Mouse (Mus musculus): Measurements from ENCODE around the gene Zp2. TPM values are rescaled to one million over a fixed set of nuclear protein-coding genes. Genes with fewer than 3 reads are reported as not detected.

Zp2 gene
- not detected in 2 replicates for polyA plus RNA-seq (2015; fragmentation: Nextera tagmentation; extraction: Ambion mirVana)

- ATAC-seq: no peak
- Histone ChIP-seq H3K9ac (replicated peaks) (no peak within 1 kb of the TSS), H3K9me3 (no peaks in the 10 kb centered on the region), H3K4me1 (replicated peaks) (no peaks in the 10 kb centered on the region), H3K4me2 (replicated peaks) (no peak within 1 kb of the TSS), H3K4me3 (replicated peaks) (no peak within 1 kb of the TSS), H3K36me3 (no peaks in the 10 kb centered on the region), H3K27ac (no peak within 1 kb of the TSS), H3K27me3 (0 out of 2 replicates have a peak, but pooled peaks cover 8% of the 10 kb centered on the region)
- 78% methylated on average over 9 of the region's 9 CpGs for WGBS
These were observed at the start of gene Zp2 for GRCm38 (mm10) chr7:120145191-120145590. Gene Zp2 (minus strand): TSS chr7:120145291.

DNA sequence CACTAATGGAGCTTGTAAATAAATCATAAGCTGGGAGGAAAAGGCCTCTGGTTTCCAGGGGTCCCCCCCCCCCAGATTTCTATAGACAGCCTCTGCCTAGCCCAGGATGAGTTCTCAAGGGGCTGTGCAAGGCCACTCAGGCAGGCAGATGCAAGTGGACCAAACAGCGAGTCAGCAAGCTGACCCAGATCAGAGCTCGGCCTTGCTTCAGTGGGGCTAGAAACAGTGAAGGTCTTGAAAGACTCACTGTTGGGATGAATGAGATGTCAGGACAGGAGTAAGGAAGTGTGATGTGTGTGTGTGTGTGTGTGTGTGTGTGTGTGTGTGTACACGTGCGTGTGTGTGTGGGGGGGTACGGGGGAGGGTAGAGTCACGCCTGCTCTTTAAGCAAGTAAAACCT lies 47.7 kb upstream of the Zp2 start:
- Histone ChIP-seq H3K36me3 (no peaks in the 10 kb centered on the region), H3K4me1 (replicated peaks) (no peaks in the 10 kb centered on the region), H3K27ac (no peak overlapping the region), H3K27me3 (no peaks in the 10 kb centered on the region), H3K9ac (replicated peaks) (no peak overlapping the region), H3K9me3 (no peaks in the 10 kb centered on the region), H3K4me3 (replicated peaks) (no peak overlapping the region), H3K4me2 (replicated peaks) (no peak overlapping the region)
- 82% methylated on average over 6 of the region's 6 CpGs for WGBS
- ATAC-seq: no peak

- Histone ChIP-seq H3K36me3 (no peaks in the 10 kb centered on the region), H3K9me3 (no peaks in the 10 kb centered on the region), H3K4me1 (replicated peaks) (no peaks in the 10 kb centered on the region), H3K9ac (replicated peaks) (no peak overlapping the region), H3K27me3 (no peaks in the 10 kb centered on the region), H3K4me3 (replicated peaks) (no peak overlapping the region), H3K27ac (no peak overlapping the region), H3K4me2 (replicated peaks) (no peak overlapping the region)
- 76% methylated on average over 3 of the region's 3 CpGs for WGBS
- ATAC-seq: no peak
These were observed 47.1 kb upstream of the Zp2 start for GRCm38 (mm10) chr7:120192207-120192606.

GRCm38 (mm10) chr7:120190150-120190665 lies 45.1 kb upstream of the Zp2 start:
- 71% methylated on average over 8 of the region's 8 CpGs for WGBS
- ATAC-seq: no peak
- Histone ChIP-seq H3K4me1 (replicated peaks) (no peaks in the 10 kb centered on the region), H3K27ac (no peak overlapping the region), H3K27me3 (no peaks in the 10 kb centered on the region), H3K4me2 (replicated peaks) (no peak overlapping the region), H3K36me3 (no peaks in the 10 kb centered on the region), H3K4me3 (replicated peaks) (no peak overlapping the region), H3K9me3 (no peaks in the 10 kb centered on the region), H3K9ac (replicated peaks) (no peak overlapping the region)

- Histone ChIP-seq H3K36me3 (no peaks in the 10 kb centered on the region), H3K4me3 (replicated peaks) (no peak overlapping the region), H3K9ac (replicated peaks) (no peak overlapping the region), H3K4me2 (replicated peaks) (no peak overlapping the region), H3K4me1 (replicated peaks) (no peaks in the 10 kb centered on the region), H3K27me3 (no peaks in the 10 kb centered on the region), H3K27ac (no peak overlapping the region), H3K9me3 (no peaks in the 10 kb centered on the region)
- 80% methylated on average over 8 of the region's 8 CpGs for WGBS
- ATAC-seq: no peak
These were observed 44.5 kb upstream of the Zp2 start for GRCm38 (mm10) chr7:120189369-120190149.

DNA sequence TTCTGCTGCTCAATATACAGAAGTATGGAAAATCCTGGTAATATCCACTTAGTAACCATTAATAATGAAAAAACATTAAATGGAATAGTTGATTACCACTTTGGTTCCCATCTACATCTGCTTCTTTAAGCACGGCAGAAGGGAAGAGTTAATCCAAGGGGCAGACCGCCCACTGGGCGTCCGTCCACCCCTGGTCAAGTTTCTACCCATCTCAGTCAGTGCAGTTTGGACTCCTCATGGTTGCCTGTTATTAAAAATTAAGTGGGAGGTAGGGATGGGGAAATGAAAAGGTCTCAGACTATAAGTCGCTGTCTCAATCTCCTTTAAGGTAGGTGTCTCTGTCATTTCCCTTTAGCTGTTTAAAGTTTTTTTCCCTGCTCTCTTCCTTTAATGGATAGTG lies 43.9 kb upstream of the Zp2 start:
- Histone ChIP-seq H3K4me2 (replicated peaks) (no peak overlapping the region), H3K9me3 (no peaks in the 10 kb centered on the region), H3K27ac (no peak overlapping the region), H3K4me3 (replicated peaks) (no peak overlapping the region), H3K36me3 (no peaks in the 10 kb centered on the region), H3K27me3 (no peaks in the 10 kb centered on the region), H3K9ac (replicated peaks) (no peak overlapping the region), H3K4me1 (replicated peaks) (no peaks in the 10 kb centered on the region)
- 89% methylated on average over 5 of the region's 5 CpGs for WGBS
- ATAC-seq: no peak

- Histone ChIP-seq H3K4me3 (replicated peaks) (no peak overlapping the region), H3K4me2 (replicated peaks) (no peak overlapping the region), H3K36me3 (no peaks in the 10 kb centered on the region), H3K9ac (replicated peaks) (no peak overlapping the region), H3K9me3 (no peaks in the 10 kb centered on the region), H3K4me1 (replicated peaks) (0 out of 2 replicates have a peak, but pooled peaks cover 2% of the 10 kb centered on the region), H3K27ac (no peak overlapping the region), H3K27me3 (no peaks in the 10 kb centered on the region)
- ATAC-seq: no peak
These were observed 37.8 kb upstream of the Zp2 start for GRCm38 (mm10) chr7:120182891-120183290.

DNA sequence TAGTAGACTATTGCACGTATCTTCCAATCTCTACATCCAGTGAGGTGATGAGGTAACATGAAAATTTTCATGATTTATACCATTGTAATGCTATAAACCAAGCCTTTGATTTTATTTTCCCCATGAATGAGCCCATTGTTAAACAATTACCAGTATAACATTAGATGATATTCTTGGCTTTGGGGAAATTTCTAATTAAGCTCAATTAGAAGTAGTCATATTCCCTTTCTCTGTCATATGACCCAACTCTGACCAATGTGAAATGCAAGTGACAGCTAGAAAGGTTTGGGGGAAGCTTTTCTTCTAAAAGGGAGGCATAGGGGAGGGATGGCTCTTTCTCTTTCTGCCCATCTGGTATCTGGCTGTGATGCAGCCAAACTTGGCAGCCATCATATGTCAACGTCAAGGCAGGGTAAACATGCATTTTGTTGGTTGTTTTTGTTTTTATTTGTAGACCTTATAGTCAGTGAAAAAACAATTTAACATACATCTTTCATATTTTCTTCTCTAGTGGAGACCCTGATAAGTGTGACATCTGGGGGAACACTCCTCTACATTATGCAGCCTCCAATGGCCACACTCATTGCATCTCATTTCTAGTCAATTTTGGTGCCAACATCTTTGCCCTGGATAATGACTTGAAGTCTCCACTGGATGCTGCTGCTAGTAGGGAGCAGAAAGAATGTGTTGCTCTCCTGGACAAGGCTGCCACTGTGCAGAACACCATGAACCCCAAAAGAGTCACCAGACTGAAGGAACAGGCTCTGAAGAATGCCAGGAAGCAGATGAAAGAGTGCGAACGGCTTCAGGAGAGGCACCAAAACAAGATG lies 36.5 kb upstream of the Zp2 start:
- no peaks in the 10 kb centered on the region for H3K27me3 ChIP-seq
- 0 out of 2 replicates have a peak, but pooled peaks cover 2% of the 10 kb centered on the region for H3K4me1 ChIP-seq (replicated peaks)
- H3K27ac ChIP-seq: no peak overlapping the region
- H3K9ac ChIP-seq (replicated peaks): no peak overlapping the region
- H3K9me3 ChIP-seq: no peaks in the 10 kb centered on the region
- no peak overlapping the region for H3K4me3 ChIP-seq (replicated peaks)
- ATAC-seq: no peak
- no peaks in the 10 kb centered on the region for H3K36me3 ChIP-seq
- H3K4me2 ChIP-seq (replicated peaks): no peak overlapping the region
- 90% methylated on average over 4 of the region's 4 CpGs for WGBS

DNA sequence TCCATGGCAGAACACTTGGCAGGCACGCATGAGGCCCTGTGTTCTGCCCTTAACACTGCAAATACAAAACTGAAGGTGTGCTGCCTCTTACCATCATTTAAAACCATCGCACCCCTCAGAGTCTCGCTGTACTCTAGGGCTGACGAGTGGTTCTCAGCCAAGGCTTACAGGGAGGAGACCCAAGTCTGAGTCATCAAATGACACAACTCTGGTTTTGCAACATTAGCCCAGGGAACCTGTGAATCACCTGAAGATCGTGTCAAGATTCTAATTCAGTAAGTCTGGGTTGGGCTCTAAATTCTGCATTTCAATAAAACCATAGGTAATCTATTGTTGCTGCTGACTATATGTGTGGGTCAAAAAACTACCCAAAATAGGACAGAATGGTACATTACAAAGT lies 35.5 kb upstream of the Zp2 start:
- WGBS: 93% methylated on average over 5 of the region's 5 CpGs
- Histone ChIP-seq H3K27me3 (no peaks in the 10 kb centered on the region), H3K4me1 (replicated peaks) (0 out of 2 replicates have a peak, but pooled peaks cover 2% of the 10 kb centered on the region), H3K9me3 (no peaks in the 10 kb centered on the region), H3K4me2 (replicated peaks) (no peak overlapping the region), H3K4me3 (replicated peaks) (no peak overlapping the region), H3K27ac (no peak overlapping the region), H3K9ac (replicated peaks) (no peak overlapping the region), H3K36me3 (no peaks in the 10 kb centered on the region)
- ATAC-seq: no peak

DNA sequence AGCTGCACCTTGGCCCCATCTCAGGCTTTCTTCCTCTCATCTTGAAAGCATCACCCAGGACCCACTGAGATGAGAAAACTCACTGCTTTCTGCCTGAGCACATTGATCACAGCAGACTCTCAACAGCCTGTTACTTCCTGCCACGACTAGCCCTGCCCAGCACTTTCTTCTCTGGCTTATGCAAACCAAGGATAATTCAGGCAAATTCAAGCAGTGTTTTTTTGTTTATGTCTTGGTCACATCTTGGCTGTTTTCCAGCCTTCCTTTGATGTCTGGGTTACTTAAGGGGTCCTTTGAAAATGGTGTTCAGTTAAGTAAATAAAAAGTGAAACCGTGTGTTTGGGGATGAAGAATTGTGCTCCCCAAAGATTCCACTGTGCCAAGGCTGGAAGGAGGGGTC lies 33.8 kb upstream of the Zp2 start:
- Histone ChIP-seq H3K27me3 (no peaks in the 10 kb centered on the region), H3K9me3 (no peaks in the 10 kb centered on the region), H3K4me2 (replicated peaks) (no peak overlapping the region), H3K9ac (replicated peaks) (no peak overlapping the region), H3K36me3 (no peaks in the 10 kb centered on the region), H3K4me1 (replicated peaks) (0 out of 2 replicates have a peak, but pooled peaks cover 2% of the 10 kb centered on the region), H3K4me3 (replicated peaks) (no peak overlapping the region), H3K27ac (no peak overlapping the region)
- no peak for ATAC-seq
- WGBS: 39% methylated on average over 2 of the region's 2 CpGs

GRCm38 (mm10) chr7:120177611-120178010 lies 32.5 kb upstream of the Zp2 start:
- 89% methylated on average over 3 of the region's 3 CpGs for WGBS

More at GRCm38 (mm10) chr7:120177611-120178010, 32.5 kb upstream of the Zp2 start:
- H3K4me3 ChIP-seq (replicated peaks): no peak overlapping the region
- 0 out of 2 replicates have a peak, but pooled peaks cover 2% of the 10 kb centered on the region for H3K4me1 ChIP-seq (replicated peaks)
- no peak overlapping the region for H3K9ac ChIP-seq (replicated peaks)
- no peaks in the 10 kb centered on the region for H3K27me3 ChIP-seq
- H3K36me3 ChIP-seq: no peaks in the 10 kb centered on the region
- ATAC-seq: no peak
- no peak overlapping the region for H3K27ac ChIP-seq
- H3K9me3 ChIP-seq: no peaks in the 10 kb centered on the region
- no peak overlapping the region for H3K4me2 ChIP-seq (replicated peaks)

Measured in midbrain, embryonic 13.5 days (tissue).